Mouse (Mus musculus): Measurements from ENCODE around the gene Galk1. TPM values are rescaled to one million over a fixed set of nuclear protein-coding genes. Genes with fewer than 3 reads are reported as not detected.
A peak's percentile ranks its signal among the peaks of the same experiment; 100 is the strongest.
"Not testable (repeated sequence)": the region's sequence is repeated elsewhere in the genome, so short reads cannot be mapped to it uniquely, and the experiment has no call there.

Gene Galk1
- polyA plus RNA-seq, 1 experiment from 2014 or later, result 70.9 TPM

GRCm38 (mm10) chr11:116028177-116028865 is 15.8 kb upstream of the Galk1 start:
- Histone ChIP-seq H3K4me2 (no peak overlapping the region), H3K9me3 (no peaks in the 10 kb centered on the region), H3K4me3 (no peak overlapping the region), H3K27me3 (no peaks in the 10 kb centered on the region), H3K4me1 (replicated peaks) (peaks cover 29% of the 10 kb centered on the region), H3K27ac (replicated peaks) (no peak overlapping the region), H3K9ac (no peak overlapping the region), H3K36me3 (no peaks in the 10 kb centered on the region)
- WGBS, result 79% methylated on average over 9 of the region's 9 CpGs
- no peak for ATAC-seq (ENCODE audit: low FRiP score, low read depth)

- ATAC-seq (ENCODE audit: low FRiP score, low read depth), result no peak
- H3K9ac ChIP-seq, result no peak within 1 kb of the TSS
- 77% methylated on average over 4 of the region's 4 CpGs for WGBS
Measured at GRCm38 (mm10) chr11:116027756-116028155, 15.2 kb upstream of the Galk1 start, which contains the start of gene H3f3b. H3f3b (minus strand) TSS chr11:116027962.

GRCm38 (mm10) chr11:116025056-116025845 is 12.7 kb upstream of the Galk1 start:
- WGBS, result 90% methylated on average over 3 of the region's 3 CpGs
- H3K4me1 ChIP-seq (replicated peaks), result peaks cover 26% of the 10 kb centered on the region
- no peak overlapping the region for H3K4me3 ChIP-seq
- H3K9me3 ChIP-seq, result no peaks in the 10 kb centered on the region
- peaks cover 15% of the 10 kb centered on the region for H3K36me3 ChIP-seq
- no peak for ATAC-seq (ENCODE audit: low FRiP score, low read depth)
- H3K27me3 ChIP-seq, result no peaks in the 10 kb centered on the region
- no peak overlapping the region for H3K4me2 ChIP-seq
- H3K27ac ChIP-seq (replicated peaks), result peak overlapping the region; percentile 71
- H3K9ac ChIP-seq, result no peak overlapping the region

More at GRCm38 (mm10) chr11:116027756-116028155, 15.2 kb upstream of the Galk1 start, which contains the start of gene H3f3b:
- Histone ChIP-seq H3K27ac (replicated peaks) (no peak within 1 kb of the TSS), H3K9me3 (no peaks in the 10 kb centered on the region), H3K4me3 (no peak within 1 kb of the TSS), H3K4me2 (no peak within 1 kb of the TSS), H3K27me3 (no peaks in the 10 kb centered on the region), H3K36me3 (no peaks in the 10 kb centered on the region), H3K4me1 (replicated peaks) (peaks cover 25% of the 10 kb centered on the region)

- Histone ChIP-seq H3K36me3 (peaks cover 19% of the 10 kb centered on the region), H3K27me3 (no peaks in the 10 kb centered on the region), H3K27ac (replicated peaks) (peak overlapping the region; percentile 100), H3K4me1 (replicated peaks) (peaks cover 27% of the 10 kb centered on the region), H3K4me3 (peak overlapping the region; percentile 100), H3K9ac (peak overlapping the region; percentile 100), H3K9me3 (no peaks in the 10 kb centered on the region), H3K4me2 (peak overlapping the region; percentile 83; the same call in 1 of the 2 replicates)
- ATAC-seq (ENCODE audit: low FRiP score, low read depth), result peak; percentile 97
- WGBS, result under 1% methylated on average over 37 of the region's 37 CpGs
Measured at GRCm38 (mm10) chr11:116024356-116024808, 11.9 kb upstream of the Galk1 start.

- H3K9ac ChIP-seq, result peak overlapping the region; percentile 100
- no peaks in the 10 kb centered on the region for H3K9me3 ChIP-seq
- H3K27ac ChIP-seq (replicated peaks), result peak overlapping the region; percentile 100
- H3K4me1 ChIP-seq (replicated peaks), result peaks cover 26% of the 10 kb centered on the region
- WGBS, result under 1% methylated on average over 55 of the region's 57 CpGs
- no peaks in the 10 kb centered on the region for H3K27me3 ChIP-seq
- ATAC-seq (ENCODE audit: low FRiP score, low read depth), result peak; percentile 60
- peak overlapping the region; percentile 83 for H3K4me2 ChIP-seq
- peak overlapping the region; percentile 100 for H3K4me3 ChIP-seq
- peaks cover 19% of the 10 kb centered on the region for H3K36me3 ChIP-seq
Measured at GRCm38 (mm10) chr11:116023771-116024355, 11.3 kb upstream of the Galk1 start.

GRCm38 (mm10) chr11:116023074-116023770 is 10.7 kb upstream of the Galk1 start:
- H3K9me3 ChIP-seq; ATAC-seq (ENCODE audit: low FRiP score, low read depth); H3K27me3 ChIP-seq: not testable (repeated sequence)
- 4% methylated on average over 18 of the region's 18 CpGs for WGBS
- H3K9ac ChIP-seq, result peak overlapping the region; percentile 100
- peak overlapping the region; percentile 100 for H3K27ac ChIP-seq (replicated peaks)
- peaks cover 19% of the 10 kb centered on the region for H3K36me3 ChIP-seq
- H3K4me1 ChIP-seq (replicated peaks), result peaks cover 26% of the 10 kb centered on the region
- H3K4me2 ChIP-seq, result peak overlapping the region; percentile 83
- H3K4me3 ChIP-seq, result peak overlapping the region; percentile 100

- H3K9ac ChIP-seq, result peak overlapping the region; percentile 26
Measured at GRCm38 (mm10) chr11:116022256-116022780, 9.8 kb upstream of the Galk1 start.

GRCm38 (mm10) chr11:116021328-116022220 is 9.1 kb upstream of the Galk1 start:
- Histone ChIP-seq H3K36me3 (peaks cover 19% of the 10 kb centered on the region), H3K9ac (no peak overlapping the region; the same call in 1 of the 2 replicates), H3K4me2 (peak overlapping the region; percentile 83), H3K4me1 (replicated peaks) (peaks cover 26% of the 10 kb centered on the region), H3K27me3 (no peaks in the 10 kb centered on the region), H3K4me3 (peak overlapping the region; percentile 100), H3K9me3 (no peaks in the 10 kb centered on the region), H3K27ac (replicated peaks) (no peak overlapping the region)
- ATAC-seq (ENCODE audit: low FRiP score, low read depth), result no peak
- 81% methylated on average over 6 of the region's 6 CpGs for WGBS

More at GRCm38 (mm10) chr11:116022256-116022780, 9.8 kb upstream of the Galk1 start:
- ATAC-seq (ENCODE audit: low FRiP score, low read depth), result no peak
- Histone ChIP-seq H3K27me3 (no peaks in the 10 kb centered on the region), H3K27ac (replicated peaks) (no peak overlapping the region), H3K4me1 (replicated peaks) (peaks cover 26% of the 10 kb centered on the region), H3K4me3 (peak overlapping the region; percentile 100), H3K36me3 (peaks cover 19% of the 10 kb centered on the region), H3K9me3 (no peaks in the 10 kb centered on the region), H3K4me2 (peak overlapping the region; percentile 83)
- 56% methylated on average over 4 of the region's 4 CpGs for WGBS

GRCm38 (mm10) chr11:116020519-116020922 is 8.0 kb upstream of the Galk1 start:
- H3K4me1 ChIP-seq (replicated peaks), result peaks cover 26% of the 10 kb centered on the region
- ATAC-seq (ENCODE audit: low FRiP score, low read depth), result no peak
- no peak overlapping the region for H3K9ac ChIP-seq
- H3K9me3 ChIP-seq, result no peaks in the 10 kb centered on the region
- H3K27me3 ChIP-seq, result no peaks in the 10 kb centered on the region
- peaks cover 19% of the 10 kb centered on the region for H3K36me3 ChIP-seq
- WGBS, result 34% methylated on average over 1 of the region's 1 CpGs
- no peak overlapping the region for H3K4me2 ChIP-seq
- H3K4me3 ChIP-seq, result no peak overlapping the region
- no peak overlapping the region for H3K27ac ChIP-seq (replicated peaks)

GRCm38 (mm10) chr11:116019976-116020411 is 7.5 kb upstream of the Galk1 start:
- no peaks in the 10 kb centered on the region for H3K27me3 ChIP-seq
- peaks cover 19% of the 10 kb centered on the region for H3K36me3 ChIP-seq
- H3K9ac ChIP-seq, result no peak overlapping the region
- no peak for ATAC-seq (ENCODE audit: low FRiP score, low read depth)
- H3K9me3 ChIP-seq, result no peaks in the 10 kb centered on the region
- H3K4me3 ChIP-seq, result no peak overlapping the region
- H3K4me2 ChIP-seq, result no peak overlapping the region
- WGBS, result 73% methylated on average over 2 of the region's 2 CpGs
- peaks cover 24% of the 10 kb centered on the region for H3K4me1 ChIP-seq (replicated peaks)
- no peak overlapping the region for H3K27ac ChIP-seq (replicated peaks)

All from hindbrain, embryonic 15.5 days (tissue).